ENCODE assay signal across 26 mouse cellular contexts in the genomic region with DNA sequence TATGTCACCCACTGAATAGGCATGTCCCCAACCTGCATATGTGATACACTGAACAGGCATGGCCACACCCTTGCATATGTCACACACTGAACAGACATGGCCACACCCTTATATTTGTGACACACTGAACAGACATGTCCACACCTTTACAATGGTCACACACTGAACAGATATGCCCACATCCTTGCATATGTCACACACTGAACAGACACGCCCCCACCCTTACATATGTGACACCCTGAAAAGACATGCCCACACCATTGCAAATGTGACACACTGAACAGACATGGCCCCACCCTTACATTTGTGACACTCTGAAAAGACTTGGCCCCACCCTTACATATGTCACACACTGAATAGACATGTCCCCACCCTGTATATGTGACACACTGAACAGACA. TPM values are rescaled to one million over a fixed set of nuclear protein-coding genes. Genes with fewer than 3 reads are reported as not detected.
DNase-seq lines count a peak whose midpoint lies in the region; ATAC-seq lines count a peak whose summit lies in the region.
"Had no signal": no experiment of that assay in that cellular context is flagged by ENCODE, and none has a peak within 500 bp of the region (broad histone marks: within the 10 kb centered on the region; RNA-seq: fewer than 3 reads in every experiment).

No protein-coding gene starts in this region.

- no peak overlapping the region for H3K9ac ChIP-seq in hindbrain, embryonic 14.5 days
- no peak overlapping the region for H3K9ac ChIP-seq in hindbrain, embryonic 13.5 days
- no peak overlapping the region for H3K9ac ChIP-seq in midbrain, embryonic 13.5 days (replicated peaks)
- no peak overlapping the region for H3K9ac ChIP-seq in midbrain, embryonic 14.5 days (replicated peaks; ENCODE audit: low read length)
- H3K9ac ChIP-seq in stomach, embryonic 16.5 days (ENCODE audit: low read length): no peak overlapping the region
- H3K9ac ChIP-seq: embryonic facial prominence, embryonic 12.5 days; forebrain, embryonic 12.5 days had no signal

- WGBS in hindbrain, embryonic 14.5 days: 72% methylated on average over 1 of the region's 1 CpGs
- 96% methylated on average over 1 of the region's 1 CpGs for WGBS in hindbrain, embryonic 13.5 days
- WGBS in midbrain, embryonic 13.5 days: 78% methylated on average over 1 of the region's 1 CpGs
- WGBS in midbrain, embryonic 14.5 days: 78% methylated on average over 1 of the region's 1 CpGs
- WGBS in stomach, embryonic 16.5 days: 71% methylated on average over 1 of the region's 1 CpGs
- WGBS in embryonic facial prominence, embryonic 10.5 days: 81% methylated on average over 1 of the region's 1 CpGs

- H3K27ac ChIP-seq in hindbrain, embryonic 14.5 days: no peak overlapping the region
- H3K27ac ChIP-seq in hindbrain, embryonic 13.5 days: no peak overlapping the region
- no peak overlapping the region for H3K27ac ChIP-seq in midbrain, embryonic 13.5 days
- no peak overlapping the region for H3K27ac ChIP-seq in midbrain, embryonic 14.5 days (replicated peaks; ENCODE audit: low read depth, low read length)
- H3K27ac ChIP-seq in stomach, embryonic 16.5 days (ENCODE audit: low read length): no peak overlapping the region
- H3K27ac ChIP-seq in embryonic facial prominence, embryonic 10.5 days (replicated peaks): no peak overlapping the region
- H3K27ac ChIP-seq: embryonic facial prominence, embryonic 12.5 days; forebrain, embryonic 12.5 days; hindbrain, postnatal 0 days had no signal

- no peak overlapping the region for H3K4me2 ChIP-seq in hindbrain, embryonic 14.5 days (replicated peaks)
- no peak overlapping the region for H3K4me2 ChIP-seq in hindbrain, embryonic 13.5 days
- H3K4me2 ChIP-seq in midbrain, embryonic 13.5 days (replicated peaks): no peak overlapping the region
- H3K4me2 ChIP-seq in midbrain, embryonic 14.5 days (ENCODE audit: low read length): no peak overlapping the region
- no peak overlapping the region for H3K4me2 ChIP-seq in stomach, embryonic 16.5 days (ENCODE audit: low read depth, low read length)
- H3K4me2 ChIP-seq: embryonic facial prominence, embryonic 12.5 days; forebrain, embryonic 12.5 days had no signal

- no peaks in the 10 kb centered on the region for H3K27me3 ChIP-seq in hindbrain, embryonic 14.5 days (ENCODE audit: control insufficient read depth, insufficient read depth, low read length)
- no peaks in the 10 kb centered on the region for H3K27me3 ChIP-seq in hindbrain, embryonic 13.5 days
- no peaks in the 10 kb centered on the region for H3K27me3 ChIP-seq in midbrain, embryonic 13.5 days
- H3K27me3 ChIP-seq in midbrain, embryonic 14.5 days (ENCODE audit: control insufficient read depth, insufficient read depth, low read length): no peaks in the 10 kb centered on the region
- H3K27me3 ChIP-seq in stomach, embryonic 16.5 days (ENCODE audit: control insufficient read depth, insufficient read depth, low read length): no peaks in the 10 kb centered on the region
- no peaks in the 10 kb centered on the region for H3K27me3 ChIP-seq in embryonic facial prominence, embryonic 10.5 days (replicated peaks; ENCODE audit: low read depth, poor library complexity, severe bottlenecking)
- H3K27me3 ChIP-seq: CH12.LX; embryonic facial prominence, embryonic 12.5 days; forebrain, embryonic 12.5 days had no signal

- peak; percentile 41; the same call in 1 of the 2 replicates for ATAC-seq in hindbrain, embryonic 14.5 days (ENCODE audit: low FRiP score)
- ATAC-seq in hindbrain, embryonic 13.5 days (ENCODE audit: low FRiP score): no peak
- ATAC-seq in midbrain, embryonic 13.5 days: peak; percentile 38
- no peak for ATAC-seq in midbrain, embryonic 14.5 days (ENCODE audit: low FRiP score, low TSS enrichment)
- peak; percentile 59 for ATAC-seq in granulocyte monocyte progenitor cell, adult 5-6 weeks (replicated peaks; ENCODE audit: poor library complexity, severe bottlenecking)
- ATAC-seq in stomach, embryonic 16.5 days (ENCODE audit: insufficient read depth, low FRiP score): peak; percentile 5; the same call in 1 of the 2 replicates
- ATAC-seq: hindbrain, postnatal 0 days; intestine, embryonic 16.5 days; Patski had no signal

- H3K4me1 ChIP-seq in hindbrain, embryonic 14.5 days (replicated peaks; ENCODE audit: control insufficient read depth, insufficient read depth, low read length): no peaks in the 10 kb centered on the region
- no peaks in the 10 kb centered on the region for H3K4me1 ChIP-seq in hindbrain, embryonic 13.5 days (replicated peaks)
- H3K4me1 ChIP-seq in midbrain, embryonic 13.5 days (replicated peaks): no peaks in the 10 kb centered on the region
- H3K4me1 ChIP-seq in midbrain, embryonic 14.5 days (ENCODE audit: control insufficient read depth, insufficient read depth, low read length): no peaks in the 10 kb centered on the region
- no peaks in the 10 kb centered on the region for H3K4me1 ChIP-seq in stomach, embryonic 16.5 days (ENCODE audit: control insufficient read depth, insufficient read depth, low read length)
- peaks cover 8% of the 10 kb centered on the region; the same call in 1 of the 2 replicates for H3K4me1 ChIP-seq in embryonic facial prominence, embryonic 10.5 days
- H3K4me1 ChIP-seq: embryonic facial prominence, embryonic 12.5 days; forebrain, embryonic 12.5 days had no signal

- no peaks in the 10 kb centered on the region for H3K36me3 ChIP-seq in hindbrain, embryonic 14.5 days (replicated peaks; ENCODE audit: control insufficient read depth, insufficient read depth)
- H3K36me3 ChIP-seq in hindbrain, embryonic 13.5 days: no peaks in the 10 kb centered on the region
- H3K36me3 ChIP-seq in midbrain, embryonic 13.5 days: no peaks in the 10 kb centered on the region
- no peaks in the 10 kb centered on the region for H3K36me3 ChIP-seq in midbrain, embryonic 14.5 days (ENCODE audit: control insufficient read depth, insufficient read depth, low read length)
- no peaks in the 10 kb centered on the region for H3K36me3 ChIP-seq in stomach, embryonic 16.5 days (ENCODE audit: control insufficient read depth, insufficient read depth, low read length)
- no peaks in the 10 kb centered on the region for H3K36me3 ChIP-seq in embryonic facial prominence, embryonic 10.5 days (replicated peaks)
- H3K36me3 ChIP-seq: embryonic facial prominence, embryonic 12.5 days; forebrain, embryonic 12.5 days; G1E had no signal

- H3K4me3 ChIP-seq in hindbrain, embryonic 14.5 days (replicated peaks; ENCODE audit: low read length): no peak overlapping the region
- H3K4me3 ChIP-seq in hindbrain, embryonic 13.5 days: no peak overlapping the region
- no peak overlapping the region for H3K4me3 ChIP-seq in midbrain, embryonic 13.5 days (replicated peaks)
- H3K4me3 ChIP-seq in midbrain, embryonic 14.5 days (replicated peaks; ENCODE audit: low read depth, low read length): no peak overlapping the region
- no peak overlapping the region for H3K4me3 ChIP-seq in stomach, embryonic 16.5 days (replicated peaks; ENCODE audit: low read length)
- no peak overlapping the region for H3K4me3 ChIP-seq in embryonic facial prominence, embryonic 10.5 days
- H3K4me3 ChIP-seq: embryonic facial prominence, embryonic 12.5 days; forebrain, embryonic 12.5 days had no signal

- DNase-seq in hindbrain, embryonic 14.5 days (ENCODE audit: low spot score): no peak
- DNase-seq in midbrain, embryonic 14.5 days: no peak
- DNase-seq in embryonic facial prominence, embryonic 10.5 days (ENCODE audit: low spot score): no peak
- DNase-seq: adrenal gland, postnatal 36 days; B cell, adult 2 months; cerebellum, adult 11 months; cerebellum, postnatal 10 days; gastrocnemius, postnatal 14 days; heart, adult 18-20 months; heart, postnatal 36 days; kidney, adult 9 months; kidney, postnatal 36 days; lung, adult 18-20 months; lung, postnatal 14 days; thymus, postnatal 14 days had no signal

- no peaks in the 10 kb centered on the region for H3K9me3 ChIP-seq in hindbrain, embryonic 14.5 days (ENCODE audit: control insufficient read depth, low read length)
- no peaks in the 10 kb centered on the region for H3K9me3 ChIP-seq in hindbrain, embryonic 13.5 days
- H3K9me3 ChIP-seq in midbrain, embryonic 13.5 days: no peaks in the 10 kb centered on the region
- H3K9me3 ChIP-seq in midbrain, embryonic 14.5 days (ENCODE audit: control insufficient read depth, low read length): no peaks in the 10 kb centered on the region
- no peaks in the 10 kb centered on the region for H3K9me3 ChIP-seq in stomach, embryonic 16.5 days (replicated peaks; ENCODE audit: control insufficient read depth, low read length)
- no peaks in the 10 kb centered on the region for H3K9me3 ChIP-seq in embryonic facial prominence, embryonic 10.5 days
- H3K9me3 ChIP-seq: embryonic facial prominence, embryonic 12.5 days; forebrain, embryonic 12.5 days had no signal

RNA-seq across cellular contexts. Expression of gene Pik3cg, which starts 35.1 kb away (rescaled TPM):
- polyA plus RNA-seq in hindbrain, embryonic 14.5 days (2014; fragmentation: Nextera tagmentation; extraction: Ambion mirVana): 1.7 and 1.9 TPM in 2 replicates
- polyA plus RNA-seq in hindbrain, embryonic 13.5 days (2015; fragmentation: Nextera tagmentation; extraction: Ambion mirVana): 1.2 and 1.4 TPM in 2 replicates
- polyA plus RNA-seq in midbrain, embryonic 13.5 days (2015; fragmentation: Nextera tagmentation; extraction: Ambion mirVana): 0.85 and 1.3 TPM in 2 replicates
- 0.40 and 1.5 TPM in 2 replicates for polyA plus RNA-seq in midbrain, embryonic 14.5 days (2014; fragmentation: Nextera tagmentation; extraction: Ambion mirVana)
- total RNA-seq in granulocyte monocyte progenitor cell, adult 5-6 weeks (2014; fragmentation: Nextera tagmentation): 75.7 and 77.4 TPM in 2 replicates
- total RNA-seq in granulocyte monocyte progenitor cell, adult 5-6 weeks (2017): 43.9 and 49.9 TPM in 2 replicates
- 3.3 and 3.8 TPM in 2 replicates for polyA plus RNA-seq in stomach, embryonic 16.5 days (2015; fragmentation: Nextera tagmentation; extraction: Ambion mirVana)
- polyA plus RNA-seq in embryonic facial prominence, embryonic 10.5 days (2016; fragmentation: Nextera tagmentation; extraction: Ambion mirVana): 0.99 and 1.0 TPM in 2 replicates
- polyA plus RNA-seq: Patski had no signal

Comparison
In these comparisons a context has a peak if more than half of its experiments do, and no peak if none do; other contexts are left out.
1. ATAC-seq: peak in hindbrain, embryonic 14.5 days (single experiment), midbrain, embryonic 13.5 days (single experiment), granulocyte monocyte progenitor cell, adult 5-6 weeks (single experiment) and stomach, embryonic 16.5 days (single experiment); none in hindbrain, embryonic 13.5 days (single experiment) and midbrain, embryonic 14.5 days (single experiment).